Mouse (Mus musculus) CH12.LX (cell line): ENCODE measurements around the gene Htr5a. TPM values are rescaled to one million over a fixed set of nuclear protein-coding genes. Genes with fewer than 3 reads are reported as not detected.

Experiments
- DNase-seq: peaks from one replicate; pipeline ENCODE4 v3.0.0-alpha.2; 2013; ENCODE audit errors: extremely low read depth
- H3K27ac ChIP-seq: 2 replicates; pipeline ENCODE4 v1.5.1; 2012; ENCODE audit warnings: low read depth, mild to moderate bottlenecking, control low read depth, moderate library complexity; ENCODE audit not compliant: insufficient read depth
- H3K27me3 ChIP-seq: replicated peaks from 2 replicates; pipeline ENCODE3; 2012; ENCODE audit warnings: inconsistent platforms
- H3K36me3 ChIP-seq, 2 experiments: replicated peaks in 1 of 2; 2 replicates each; pipeline versions ENCODE3 to v1.6.1; 2012; ENCODE audit warnings: inconsistent platforms in 1 of 2, low read length in 1 of 2, mild to moderate bottlenecking in 1 of 2, mixed read lengths in 1 of 2, moderate library complexity in 1 of 2; ENCODE audit not compliant: control insufficient read depth in 1 of 2, insufficient read depth in 1 of 2
- H3K4me1 ChIP-seq, 2 experiments: 2 replicates each; pipeline ENCODE4 v1.6.1; 2012; ENCODE audit warnings: inconsistent platforms in 1 of 2, moderate library complexity in 1 of 2; ENCODE audit not compliant: insufficient read depth in 2 of 2, control insufficient read depth in 1 of 2
- H3K4me2 ChIP-seq: 2 replicates; pipeline ENCODE4 v1.6.1; 2012; ENCODE audit warnings: low read depth, mild to moderate bottlenecking, control low read depth; ENCODE audit not compliant: poor library complexity, insufficient read depth, severe bottlenecking
- H3K4me3 ChIP-seq, 3 experiments: fragments of 150-350 bp in 1 of 3; sonication (generic) in 1 of 3; replicated peaks in 1 of 3; 2 replicates each; pipeline versions ENCODE3 to v1.5.1; 2011 to 2012; ENCODE audit warnings: low read depth in 2 of 3, low read length in 2 of 3, mild to moderate bottlenecking in 2 of 3, moderate library complexity in 2 of 3, control low read depth in 1 of 3, improper control_type of control experiment in 1 of 3, inconsistent platforms in 1 of 3, mixed read lengths in 1 of 3; ENCODE audit not compliant: poor library complexity in 1 of 3
- H3K79me2 ChIP-seq: replicated peaks from 2 replicates; pipeline ENCODE4 v1.6.1; 2012; ENCODE audit warnings: mild to moderate bottlenecking, moderate library complexity; ENCODE audit not compliant: control insufficient read depth, poor library complexity, insufficient read depth, severe bottlenecking; ENCODE audit errors: extremely low read depth
- H3K9ac ChIP-seq: 2 replicates; pipeline ENCODE4 v1.6.1; 2012; ENCODE audit warnings: low read depth, mild to moderate bottlenecking, control low read depth, moderate library complexity; ENCODE audit not compliant: insufficient read depth
- H3K9me3 ChIP-seq: replicated peaks from 2 replicates; pipeline ENCODE3; 2012; ENCODE audit warnings: low read length, inconsistent platforms, mixed read lengths
- BHLHE40 ChIP-seq: IDR thresholded peaks from 2 replicates; pipeline ENCODE4 v1.6.1; 2011; ENCODE audit warnings: mild to moderate bottlenecking, low read depth, low read length, improper control_type of control experiment
- CHD2 ChIP-seq: IDR thresholded peaks from 2 replicates; pipeline ENCODE4 v1.6.1; 2011; ENCODE audit warnings: low read length, improper control_type of control experiment
- CTCF ChIP-seq, 2 experiments: IDR thresholded peaks in 1 of 2; conservative IDR thresholded peaks in 1 of 2; 2 replicates each; pipeline ENCODE4 v1.5.1; 2011 to 2012; ENCODE audit warnings: low read depth in 2 of 2, low read length in 2 of 2, improper control_type of control experiment in 1 of 2, inconsistent platforms in 1 of 2, mild to moderate bottlenecking in 1 of 2, moderate library complexity in 1 of 2
- E2F4 ChIP-seq: IDR thresholded peaks from 2 replicates; pipeline ENCODE4 v1.6.1; 2011; ENCODE audit warnings: low read depth, low read length, improper control_type of control experiment; ENCODE audit not compliant: insufficient replicate concordance
- ELF1 ChIP-seq: IDR thresholded peaks from 2 replicates; pipeline ENCODE4 v1.6.1; 2014; ENCODE audit warnings: low read depth, mild to moderate bottlenecking, inconsistent platforms, low read length, improper control_type of control experiment
- EP300 ChIP-seq: IDR thresholded peaks from 2 replicates; pipeline ENCODE4 v1.6.1; 2011; ENCODE audit warnings: low read length, improper control_type of control experiment
- ETS1 ChIP-seq: conservative IDR thresholded peaks from 2 replicates; pipeline ENCODE4 v1.6.1; 2012; ENCODE audit warnings: low read depth, mild to moderate bottlenecking, inconsistent platforms, low read length, improper control_type of control experiment, moderate library complexity
- GABPA ChIP-seq: IDR thresholded peaks from 2 replicates; pipeline ENCODE4 v1.6.1; 2012; ENCODE audit warnings: low read depth, low read length, improper control_type of control experiment, inconsistent platforms; ENCODE audit not compliant: insufficient replicate concordance
- HCFC1 ChIP-seq: IDR thresholded peaks from 2 replicates; pipeline ENCODE4 v1.6.1; 2012; ENCODE audit warnings: low read depth, mild to moderate bottlenecking, inconsistent platforms, low read length, improper control_type of control experiment
- IRF4 ChIP-seq: IDR thresholded peaks from 2 replicates; pipeline ENCODE4 v1.6.1; 2014; ENCODE audit warnings: low read depth, mild to moderate bottlenecking, inconsistent platforms, low read length, improper control_type of control experiment
- JUN ChIP-seq: IDR thresholded peaks from 2 replicates; pipeline ENCODE4 v1.6.1; 2011; ENCODE audit warnings: low read depth, mild to moderate bottlenecking, low read length, improper control_type of control experiment, moderate library complexity; ENCODE audit not compliant: insufficient read depth
- JUND ChIP-seq: conservative IDR thresholded peaks from 2 replicates; pipeline ENCODE4 v1.6.1; 2011; ENCODE audit warnings: low read depth, low read length, improper control_type of control experiment
- KAT2A ChIP-seq: IDR thresholded peaks from 2 replicates; pipeline ENCODE4 v1.6.1; 2012; ENCODE audit warnings: low read length, improper control_type of control experiment, inconsistent platforms; ENCODE audit not compliant: insufficient replicate concordance
- MAFK ChIP-seq: IDR thresholded peaks from 2 replicates; pipeline ENCODE4 v1.6.1; 2011; ENCODE audit warnings: low read length, improper control_type of control experiment; ENCODE audit not compliant: insufficient replicate concordance
- MAX ChIP-seq: IDR thresholded peaks from 2 replicates; pipeline ENCODE4 v1.6.1; 2011; ENCODE audit warnings: low read length, improper control_type of control experiment
- MAZ ChIP-seq: IDR thresholded peaks from 2 replicates; pipeline ENCODE4 v1.6.1; 2012; ENCODE audit warnings: low read depth, mild to moderate bottlenecking, inconsistent platforms, low read length, improper control_type of control experiment, moderate library complexity
- MEF2A ChIP-seq: IDR thresholded peaks from 2 replicates; pipeline ENCODE4 v1.6.1; 2014; ENCODE audit warnings: low read depth, mild to moderate bottlenecking, inconsistent platforms, low read length, improper control_type of control experiment, borderline replicate concordance
- MXI1 ChIP-seq: IDR thresholded peaks from 2 replicates; pipeline ENCODE4 v1.6.1; 2011; ENCODE audit warnings: mild to moderate bottlenecking, low read depth, low read length, improper control_type of control experiment
- MYC ChIP-seq: IDR thresholded peaks from 2 replicates; pipeline ENCODE4 v1.6.1; 2011; ENCODE audit warnings: low read depth, mild to moderate bottlenecking, improper control_type of control experiment, low read length
- NELFE ChIP-seq: IDR thresholded peaks from 2 replicates; pipeline ENCODE4 v1.6.1; 2011; ENCODE audit warnings: low read depth, low read length, improper control_type of control experiment
- NRF1 ChIP-seq: IDR thresholded peaks from 2 replicates; pipeline ENCODE4 v1.6.1; 2014; ENCODE audit warnings: low read depth, mild to moderate bottlenecking, inconsistent platforms, low read length, improper control_type of control experiment, moderate library complexity
- POLR2A ChIP-seq: IDR thresholded peaks from 2 replicates; pipeline ENCODE4 v1.6.1; 2011; ENCODE audit warnings: low read depth, mild to moderate bottlenecking, improper control_type of control experiment, low read length
- RAD21 ChIP-seq: IDR thresholded peaks from 2 replicates; pipeline ENCODE4 v1.6.1; 2011; ENCODE audit warnings: low read depth, mild to moderate bottlenecking, low read length, improper control_type of control experiment, moderate library complexity
- RCOR1 ChIP-seq: conservative IDR thresholded peaks from 2 replicates; pipeline ENCODE4 v1.6.1; 2012; ENCODE audit warnings: low read depth, mild to moderate bottlenecking, inconsistent platforms, low read length, improper control_type of control experiment
- SIN3A ChIP-seq: IDR thresholded peaks from 2 replicates; pipeline ENCODE4 v1.6.1; 2012; ENCODE audit warnings: low read length, improper control_type of control experiment, inconsistent platforms
- SMC3 ChIP-seq: IDR thresholded peaks from 2 replicates; pipeline ENCODE4 v1.6.1; 2011; ENCODE audit warnings: low read depth, low read length, improper control_type of control experiment
- TBP ChIP-seq: conservative IDR thresholded peaks from 2 replicates; pipeline ENCODE4 v1.6.1; 2011; ENCODE audit warnings: low read depth, low read length, improper control_type of control experiment
- TCF12 ChIP-seq: IDR thresholded peaks from 2 replicates; pipeline ENCODE4 v1.6.1; 2014; ENCODE audit warnings: low read depth, mild to moderate bottlenecking, inconsistent platforms, low read length, improper control_type of control experiment
- UBTF ChIP-seq: IDR thresholded peaks from 2 replicates; pipeline ENCODE4 v1.6.1; 2012; ENCODE audit warnings: low read depth, mild to moderate bottlenecking, inconsistent platforms, low read length, improper control_type of control experiment, moderate library complexity
- USF1 ChIP-seq: IDR thresholded peaks from 2 replicates; pipeline ENCODE4 v1.6.1; 2014; ENCODE audit warnings: low read depth, mild to moderate bottlenecking, inconsistent platforms, low read length, improper control_type of control experiment
- USF2 ChIP-seq: conservative IDR thresholded peaks from 2 replicates; pipeline ENCODE4 v1.6.1; 2011; ENCODE audit warnings: low read depth, low read length, improper control_type of control experiment
- ZC3H11A ChIP-seq: IDR thresholded peaks from 2 replicates; pipeline ENCODE4 v1.6.1; 2012; ENCODE audit warnings: low read depth, mild to moderate bottlenecking, inconsistent platforms, low read length, improper control_type of control experiment
- ZKSCAN1 ChIP-seq: IDR thresholded peaks from 2 replicates; pipeline ENCODE4 v1.6.1; 2012; ENCODE audit warnings: low read depth, inconsistent platforms, low read length, improper control_type of control experiment, borderline replicate concordance
- ZMIZ1 ChIP-seq: IDR thresholded peaks from 2 replicates; pipeline ENCODE4 v1.6.1; 2012; ENCODE audit warnings: low read depth, mild to moderate bottlenecking, inconsistent platforms, low read length, improper control_type of control experiment
- ZNF384 ChIP-seq: IDR thresholded peaks from 2 replicates; pipeline ENCODE4 v1.6.1; 2012; ENCODE audit warnings: low read depth, low read length, improper control_type of control experiment, inconsistent platforms
- dilution Hi-C: fragments of 300-500 bp; cut with MboI; formaldehyde crosslinking; loops from 2 replicates; pipeline ENCODE4 v1.14.3; 2020; ENCODE audit warnings: low sequenced_read_pairs; ENCODE audit not compliant: extremely low pct_unique_long_range_greater_than_20kb, extremely low pct_ligation_motif_present
- in situ Hi-C: fragments of 300-500 bp; cut with MboI; formaldehyde crosslinking; loops from 3 replicates; pipeline ENCODE4 v1.14.3; 2019; ENCODE audit warnings: low sequenced_read_pairs, low pct_ligation_motif_present, low pct_unique_long_range_greater_than_20kb, mixed read lengths
- polyA plus RNA-seq: library from polyadenylated mRNA; unstranded; fragments of >175 nt; gene quantifications from 2 replicates; pipeline ENCODE4 v1.2.1, GENCODE M21; 2012; ENCODE audit warnings: low read depth; ENCODE audit not compliant: insufficient read length
- total RNA-seq, 2 experiments: library from RNA; depleted of rRNA; stranded (reverse); fragments of 300-350 nt in 1 of 2; fragments of >200 nt in 1 of 2; gene quantifications; 2 replicates each; pipeline ENCODE4 v1.2.3; 2012 to 2014

Gene Htr5a
- total and polyA plus RNA-seq, 3 experiments, result not detected

- Histone ChIP-seq H3K9me3 (no peaks in the 10 kb centered on the region), H3K27me3 (no peaks in the 10 kb centered on the region), H3K27ac (no peak overlapping the region), H3K79me2 (peaks cover 20% of the 10 kb centered on the region), H3K4me1 (peaks cover 8 to 22% of the 10 kb centered on the region in 2 experiments), H3K36me3 (peaks cover 0 to 11% of the 10 kb centered on the region in 2 experiments), H3K9ac (no peak overlapping the region), H3K4me2 (no peak overlapping the region), H3K4me3 (no peak overlapping the region)
- TF ChIP-seq NRF1, result no peak
- peak; percentile 79 to 84 for TF ChIP-seq CTCF (conservative IDR thresholded peaks at IDR 0.05 in 1 of 2, IDR thresholded peaks at IDR 0.05 in 1 of 2; ENCODE audit: low read depth in 2 of 2, low read length in 2 of 2)
- TF ChIP-seq MAZ, result no peak
- TF ChIP-seq JUN, result no peak
- TF ChIP-seq HCFC1, result peak; percentile 36; the same call in 1 of the 2 replicates
- TF ChIP-seq CHD2, result peak; percentile 89
- no peak for TF ChIP-seq ETS1
- TF ChIP-seq ZNF384, result peak; percentile 18; the same call in 1 of the 2 replicates
- TF ChIP-seq SIN3A, result 0 out of 2 replicates have a peak, but pooled peaks have one; percentile 47
- no peak for TF ChIP-seq UBTF
- TF ChIP-seq E2F4, result no peak
- TF ChIP-seq TCF12, result no peak
- no peak for TF ChIP-seq ZC3H11A
- no peak for TF ChIP-seq ZMIZ1
- no peak; the same call in 1 of the 2 replicates for TF ChIP-seq MAX
- TF ChIP-seq ELF1, result 0 out of 2 replicates have a peak, but pooled peaks have one; percentile 30
- no peak for TF ChIP-seq RCOR1
- TF ChIP-seq MAFK, result peak; percentile 14; the same call in 1 of the 2 replicates
- peak; percentile 53; the same call in 1 of the 2 replicates for TF ChIP-seq MXI1
- no peak for TF ChIP-seq USF1
- peak; percentile 40 for TF ChIP-seq RAD21
- TF ChIP-seq IRF4, result peak; percentile 39; the same call in 1 of the 2 replicates
- TF ChIP-seq TBP, result no peak
- peak; percentile 75; the same call in 1 of the 2 replicates for TF ChIP-seq MYC
- TF ChIP-seq BHLHE40, result peak; percentile 19; the same call in 1 of the 2 replicates
- no peak for TF ChIP-seq USF2
- TF ChIP-seq NELFE, result peak; percentile 46; the same call in 1 of the 2 replicates
- no peak for TF ChIP-seq EP300
- peak; percentile 11; the same call in 1 of the 2 replicates for TF ChIP-seq MEF2A
- TF ChIP-seq POLR2A, result no peak
- peak; percentile 67 for TF ChIP-seq SMC3
- TF ChIP-seq GABPA, result no peak
- TF ChIP-seq JUND, result peak; percentile 31; the same call in 1 of the 2 replicates
- TF ChIP-seq ZKSCAN1, result no peak
- 0 out of 2 replicates have a peak, but pooled peaks have one; percentile 17 for TF ChIP-seq KAT2A
- in situ Hi-C loops (no loop called here), dilution Hi-C loops (no loop called here)
- DNase-seq, result peak; percentile 80
Observed at GRCm38 (mm10) chr5:27793923-27794322, 48.0 kb upstream of the Htr5a start.
